Mouse (Mus musculus): ENCODE data around the gene Rusc1. TPM values are rescaled to one million over a fixed set of nuclear protein-coding genes. Genes with fewer than 3 reads are reported as not detected.

Rusc1 gene
- polyA plus RNA-seq, 1 experiment: 0.49 TPM

GRCm38 (mm10) chr3:89101812-89102494 lies 8.8 kb upstream of the Rusc1 start, which contains the start of gene Fdps:
Gene Fdps (minus strand): TSS chr3:89101959.
- TF ChIP-seq TAL1 (IDR thresholded peaks at IDR 0.05; ENCODE audit: low read length): no peak
- TF ChIP-seq GATA1 (IDR thresholded peaks at IDR 0.05; ENCODE audit: low read length): no peak
- H3K27me3 ChIP-seq (ENCODE audit: control insufficient read depth): no peaks in the 10 kb centered on the region
- peak within 1 kb of the TSS; percentile 73 for H3K4me3 ChIP-seq (replicated peaks)
- H3K36me3 ChIP-seq (ENCODE audit: control insufficient read depth): peaks cover 38% of the 10 kb centered on the region
- H3K9me3 ChIP-seq (ENCODE audit: control insufficient read depth, low read length): no peaks in the 10 kb centered on the region
- H3K4me1 ChIP-seq (ENCODE audit: control insufficient read depth): peaks cover 50% of the 10 kb centered on the region

GRCm38 (mm10) chr3:89101459-89101811 lies 8.3 kb upstream of the Rusc1 start:
- TF ChIP-seq GATA1 (IDR thresholded peaks at IDR 0.05; ENCODE audit: low read length) (no peak), TAL1 (IDR thresholded peaks at IDR 0.05; ENCODE audit: low read length) (no peak)
- Histone ChIP-seq H3K27me3 (ENCODE audit: control insufficient read depth) (no peaks in the 10 kb centered on the region), H3K9me3 (ENCODE audit: control insufficient read depth, low read length) (no peaks in the 10 kb centered on the region), H3K36me3 (ENCODE audit: control insufficient read depth) (peaks cover 43% of the 10 kb centered on the region), H3K4me1 (ENCODE audit: control insufficient read depth) (peaks cover 51% of the 10 kb centered on the region), H3K4me3 (replicated peaks) (peak overlapping the region; percentile 73)

GRCm38 (mm10) chr3:89100811-89101210 lies 7.7 kb upstream of the Rusc1 start, which contains the start of gene Gm43738:
Gene Gm43738 (minus strand): TSS chr3:89101099.
- peak within 1 kb of the TSS; percentile 73 for H3K4me3 ChIP-seq (replicated peaks)
- no peaks in the 10 kb centered on the region for H3K9me3 ChIP-seq (ENCODE audit: control insufficient read depth, low read length)
- no peak for TF ChIP-seq TAL1 (IDR thresholded peaks at IDR 0.05; ENCODE audit: low read length)
- TF ChIP-seq GATA1 (IDR thresholded peaks at IDR 0.05; ENCODE audit: low read length): no peak
- H3K4me1 ChIP-seq (ENCODE audit: control insufficient read depth): peaks cover 56% of the 10 kb centered on the region
- H3K36me3 ChIP-seq (ENCODE audit: control insufficient read depth): peaks cover 49% of the 10 kb centered on the region
- no peaks in the 10 kb centered on the region for H3K27me3 ChIP-seq (ENCODE audit: control insufficient read depth)

- TF ChIP-seq GATA1 (IDR thresholded peaks at IDR 0.05; ENCODE audit: low read length) (no peak), TAL1 (IDR thresholded peaks at IDR 0.05; ENCODE audit: low read length) (no peak)
- no peak overlapping the region for H3K4me3 ChIP-seq (replicated peaks)
- peaks cover 5% of the 10 kb centered on the region for H3K9me3 ChIP-seq (ENCODE audit: control insufficient read depth, low read length)
- H3K27me3 ChIP-seq (ENCODE audit: control insufficient read depth): peaks cover 39% of the 10 kb centered on the region
- peaks cover 58% of the 10 kb centered on the region for H3K36me3 ChIP-seq (ENCODE audit: control insufficient read depth)
- H3K4me1 ChIP-seq (ENCODE audit: control insufficient read depth): peaks cover 68% of the 10 kb centered on the region
Observed at GRCm38 (mm10) chr3:89094021-89094420, 910 bp upstream of the Rusc1 start.

GRCm38 (mm10) chr3:89092509-89093090 lies 511 bp downstream of the Rusc1 start:
- Histone ChIP-seq H3K4me3 (replicated peaks) (peak overlapping the region; percentile 35), H3K27me3 (ENCODE audit: control insufficient read depth) (peaks cover 47% of the 10 kb centered on the region), H3K4me1 (ENCODE audit: control insufficient read depth) (peaks cover 71% of the 10 kb centered on the region), H3K36me3 (ENCODE audit: control insufficient read depth) (peaks cover 44% of the 10 kb centered on the region), H3K9me3 (ENCODE audit: control insufficient read depth, low read length) (peaks cover 5% of the 10 kb centered on the region)
- TF ChIP-seq GATA1 (IDR thresholded peaks at IDR 0.05; ENCODE audit: low read length): no peak

GRCm38 (mm10) chr3:89091811-89092508 lies 1.2 kb downstream of the Rusc1 start:
- Histone ChIP-seq H3K27me3 (ENCODE audit: control insufficient read depth) (peaks cover 47% of the 10 kb centered on the region), H3K4me3 (replicated peaks) (no peak overlapping the region), H3K4me1 (ENCODE audit: control insufficient read depth) (peaks cover 74% of the 10 kb centered on the region), H3K9me3 (ENCODE audit: control insufficient read depth, low read length) (peaks cover 5% of the 10 kb centered on the region), H3K36me3 (ENCODE audit: control insufficient read depth) (peaks cover 37% of the 10 kb centered on the region)
- no peak for TF ChIP-seq TAL1 (IDR thresholded peaks at IDR 0.05; ENCODE audit: low read length)
- TF ChIP-seq GATA1 (IDR thresholded peaks at IDR 0.05; ENCODE audit: low read length): no peak

- H3K4me3 ChIP-seq (replicated peaks): peak overlapping the region; percentile 76
- peaks cover 47% of the 10 kb centered on the region for H3K27me3 ChIP-seq (ENCODE audit: control insufficient read depth)
- H3K4me1 ChIP-seq (ENCODE audit: control insufficient read depth): peaks cover 69% of the 10 kb centered on the region
- TF ChIP-seq GATA1 (IDR thresholded peaks at IDR 0.05; ENCODE audit: low read length): no peak
- no peak for TF ChIP-seq TAL1 (IDR thresholded peaks at IDR 0.05; ENCODE audit: low read length)
- H3K9me3 ChIP-seq (ENCODE audit: control insufficient read depth, low read length): peaks cover 5% of the 10 kb centered on the region
- peaks cover 27% of the 10 kb centered on the region for H3K36me3 ChIP-seq (ENCODE audit: control insufficient read depth)
Observed at GRCm38 (mm10) chr3:89090694-89091655, 2.1 kb downstream of the Rusc1 start.

GRCm38 (mm10) chr3:89089882-89090591 lies 3.1 kb downstream of the Rusc1 start:
- TF ChIP-seq TAL1 (IDR thresholded peaks at IDR 0.05; ENCODE audit: low read length): no peak
- TF ChIP-seq GATA1 (IDR thresholded peaks at IDR 0.05; ENCODE audit: low read length): no peak
- Histone ChIP-seq H3K36me3 (ENCODE audit: control insufficient read depth) (peaks cover 20% of the 10 kb centered on the region), H3K4me1 (ENCODE audit: control insufficient read depth) (peaks cover 69% of the 10 kb centered on the region), H3K9me3 (ENCODE audit: control insufficient read depth, low read length) (peaks cover 5% of the 10 kb centered on the region), H3K4me3 (replicated peaks) (peak overlapping the region; percentile 76), H3K27me3 (ENCODE audit: control insufficient read depth) (peaks cover 47% of the 10 kb centered on the region)
